Mouse (Mus musculus): ENCODE results near the gene Ajuba.
"Not testable (repeated sequence)": the region's sequence is repeated elsewhere in the genome, so short reads cannot be mapped to it uniquely, and the experiment has no call there.

The Ajuba gene

DNA sequence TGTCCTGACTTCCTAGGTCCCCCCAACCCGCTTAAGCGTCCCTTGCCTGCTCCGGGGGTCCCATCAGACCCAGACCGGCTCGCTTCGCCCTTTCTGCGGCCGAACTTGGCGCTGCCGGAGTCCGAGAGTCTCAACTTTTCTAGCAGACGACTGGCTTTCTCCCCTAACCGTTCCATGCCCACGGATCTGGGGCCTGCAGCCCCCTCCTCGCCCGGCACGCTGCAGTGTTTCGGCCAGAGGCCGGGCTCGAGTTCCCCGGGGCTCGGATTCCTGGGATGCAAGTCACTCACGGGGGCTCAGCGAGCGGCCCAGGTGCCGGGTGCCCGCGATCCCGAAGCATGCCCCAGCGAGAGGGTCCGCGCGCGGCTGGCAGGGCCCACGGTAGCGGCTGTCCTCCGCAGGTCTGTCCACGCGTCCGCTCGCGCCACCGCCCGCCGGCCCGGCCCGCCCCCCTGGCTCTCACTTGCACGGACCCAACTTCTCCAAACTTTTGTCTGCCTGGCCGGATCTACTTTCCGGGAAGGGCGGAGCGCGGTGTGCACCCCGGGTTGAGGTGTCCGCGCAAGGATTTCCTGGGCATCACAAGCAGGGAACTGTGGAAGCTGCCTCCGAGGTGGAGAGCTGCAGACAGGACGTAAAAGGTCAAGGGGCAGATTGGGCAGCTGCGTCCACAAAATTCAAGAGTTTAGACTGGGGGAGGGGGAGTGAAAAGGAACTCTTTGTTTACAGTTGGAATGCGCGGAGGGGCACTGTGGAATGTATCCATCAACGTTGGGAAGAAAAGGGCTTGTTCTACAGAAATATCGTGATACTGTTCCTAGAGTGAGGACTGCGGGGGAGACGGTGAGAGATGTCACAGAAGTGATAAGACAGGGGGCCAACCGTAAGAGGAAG, at the start of gene Ajuba:
TSS of gene Ajuba (minus strand) at position 470 of the 894 bp plus-strand sequence.
- peak; percentile 52 to 53 for DNase-seq (ENCODE audit: low spot score in 2 of 2)

DNA sequence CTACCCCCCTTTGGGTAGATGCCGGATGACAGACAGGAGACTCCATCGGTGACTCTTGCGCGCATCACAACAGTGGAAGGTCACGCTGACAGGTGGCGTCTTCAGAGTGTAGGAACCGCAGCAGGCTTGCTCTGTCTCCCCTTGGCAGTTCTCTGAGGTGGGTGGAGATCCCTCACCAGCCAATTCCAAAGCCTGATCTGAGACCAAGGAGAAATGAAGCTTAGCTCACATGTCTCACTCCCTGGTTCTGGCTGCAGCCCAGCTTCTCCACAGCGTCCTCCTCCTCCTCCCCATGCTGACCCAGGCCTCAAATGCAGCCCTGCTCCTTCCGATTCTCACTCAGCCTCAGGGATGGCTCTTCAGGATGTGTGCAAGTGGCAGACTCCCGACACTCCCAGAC, 47.6 kb upstream of the Ajuba start:
- no peak for DNase-seq (ENCODE audit: low spot score in 2 of 2)

DNA sequence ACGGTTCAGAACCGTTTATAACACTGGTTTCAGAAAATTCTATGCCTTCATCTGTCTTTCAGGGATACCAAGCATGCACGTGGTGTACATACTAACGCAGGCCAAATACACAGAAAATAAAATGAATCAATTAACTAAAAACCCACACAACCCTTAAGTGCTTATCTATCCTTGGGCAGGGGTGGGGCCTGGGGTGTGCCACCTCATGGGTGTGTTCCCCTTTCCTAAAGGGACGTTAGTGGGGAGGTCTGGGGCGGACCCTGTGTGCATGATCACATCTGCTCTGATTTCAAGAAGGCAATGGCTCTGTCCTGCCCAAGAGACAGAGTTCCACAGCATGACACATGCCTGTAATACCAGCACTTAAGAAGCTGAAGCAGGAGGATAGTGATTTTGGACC, 46.0 kb upstream of the Ajuba start:
- DNase-seq (ENCODE audit: low spot score in 2 of 2), result no peak

DNA sequence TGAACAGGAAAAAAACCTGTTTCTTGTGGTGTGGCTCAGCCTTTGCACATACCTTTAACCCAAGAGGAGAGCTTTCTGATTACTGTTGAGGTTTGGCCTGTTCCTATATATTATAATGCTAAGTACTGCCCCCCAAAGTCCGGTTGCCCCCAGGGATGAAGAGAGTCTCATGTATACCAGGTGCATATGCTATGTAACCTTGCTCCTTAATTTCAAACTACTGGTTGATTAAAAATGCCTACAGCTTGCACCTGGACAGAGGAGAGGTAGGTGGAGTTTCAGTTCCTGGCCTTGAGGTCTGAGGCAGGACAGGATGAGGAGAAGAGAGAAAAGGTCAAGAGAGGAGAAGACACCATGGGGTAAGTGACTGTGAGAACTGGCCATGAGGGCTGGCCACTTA, 43.8 kb upstream of the Ajuba start, which contains the start of gene Psmb11:
TSS of gene Psmb11 (plus strand) at position 301 of the 400 bp plus-strand sequence.
- no peak for DNase-seq (ENCODE audit: low spot score in 2 of 2)

DNA sequence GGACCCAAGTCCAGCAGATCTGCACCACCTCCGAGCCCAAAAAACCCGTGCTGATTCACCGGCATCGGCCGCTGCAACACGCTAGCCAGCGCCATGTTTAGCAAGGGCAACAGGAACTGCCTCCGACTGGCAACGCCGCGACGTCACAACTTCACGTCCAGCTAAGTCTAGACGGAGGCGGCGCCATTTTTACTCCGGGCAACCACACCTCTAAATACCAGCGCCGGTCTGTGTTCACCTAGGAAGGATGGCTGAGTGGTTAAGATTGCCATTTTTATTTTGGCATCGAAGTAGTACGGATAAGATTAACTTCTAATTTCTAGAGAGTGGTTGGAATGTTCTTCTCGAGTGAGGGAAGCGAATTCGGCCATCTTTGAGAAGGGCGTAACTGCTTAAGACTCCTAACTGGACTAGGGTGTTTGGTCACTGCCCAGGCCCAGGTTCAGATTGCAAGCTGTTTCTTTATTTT, 40.6 kb upstream of the Ajuba start, which contains the start of gene Psmb5:
TSS of gene Psmb5 (minus strand) at position 126 of the 469 bp plus-strand sequence.
- DNase-seq (ENCODE audit: low spot score in 2 of 2), result peak; percentile 85 to 87

DNA sequence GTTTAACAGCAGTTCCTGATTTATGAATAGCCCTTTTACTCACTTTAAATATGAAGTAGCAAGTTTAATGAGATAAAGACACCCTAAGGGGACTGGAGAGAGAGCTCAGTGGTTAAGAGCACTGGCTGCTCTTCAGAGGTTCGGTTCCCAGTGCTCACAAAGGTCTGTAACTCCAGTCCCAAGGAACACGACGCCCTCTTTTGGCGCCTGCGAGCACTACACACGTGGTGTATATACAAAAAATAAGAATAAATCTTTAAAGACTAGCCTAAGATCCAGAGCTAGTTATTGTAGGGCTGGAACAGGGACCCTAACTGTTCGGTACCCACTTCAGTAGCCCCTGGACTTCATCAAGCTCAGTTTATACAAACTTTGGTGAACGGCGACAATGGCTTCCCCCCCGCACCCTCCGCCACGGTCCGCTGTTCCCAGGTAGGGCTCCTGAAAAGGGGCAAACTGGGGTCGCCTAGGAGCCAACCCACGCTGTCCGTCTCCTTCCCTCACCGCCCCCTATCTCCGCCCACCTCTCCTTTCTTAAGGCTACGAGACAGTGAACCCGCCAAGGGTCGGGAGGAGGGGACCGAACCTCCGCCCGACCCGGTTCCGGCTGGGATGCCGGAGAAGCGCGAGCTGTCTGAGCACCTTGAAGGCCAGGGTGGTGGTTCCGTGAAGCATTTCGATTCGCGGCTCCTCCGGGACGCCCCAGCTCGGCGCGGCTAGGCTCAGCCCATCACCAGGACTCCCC, 40.0 kb upstream of the Ajuba start:
- DNase-seq (ENCODE audit: low spot score in 2 of 2), result no peak

DNA sequence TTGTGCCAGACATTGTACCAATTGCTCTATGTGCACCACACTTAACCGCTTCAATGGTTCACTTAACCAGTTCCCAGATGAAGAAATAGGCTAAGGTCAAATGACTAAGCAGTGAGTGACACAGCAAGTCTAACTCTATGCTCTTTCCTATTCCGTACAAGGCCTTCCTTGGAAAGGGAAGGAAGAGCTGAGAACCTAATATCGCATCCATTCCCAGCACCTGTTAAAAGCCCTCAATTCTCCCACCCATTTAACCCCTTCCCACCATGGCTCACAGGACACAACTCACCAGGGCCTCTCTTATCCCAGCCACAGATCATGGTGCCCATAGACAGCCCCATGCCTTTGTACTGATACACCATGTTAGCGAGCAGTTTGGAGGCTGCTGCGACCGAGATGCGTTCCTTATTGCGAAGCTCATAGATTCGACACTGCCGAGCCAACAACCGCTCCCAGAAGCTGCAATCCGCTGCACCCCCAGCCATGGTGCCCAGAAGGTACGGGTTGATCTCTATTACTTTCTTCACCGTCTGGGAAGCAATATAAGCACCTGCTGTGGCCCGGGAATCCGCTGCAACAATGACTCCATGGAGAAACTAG, 39.0 kb upstream of the Ajuba start:
- no peak for DNase-seq (ENCODE audit: low spot score in 2 of 2)

DNA sequence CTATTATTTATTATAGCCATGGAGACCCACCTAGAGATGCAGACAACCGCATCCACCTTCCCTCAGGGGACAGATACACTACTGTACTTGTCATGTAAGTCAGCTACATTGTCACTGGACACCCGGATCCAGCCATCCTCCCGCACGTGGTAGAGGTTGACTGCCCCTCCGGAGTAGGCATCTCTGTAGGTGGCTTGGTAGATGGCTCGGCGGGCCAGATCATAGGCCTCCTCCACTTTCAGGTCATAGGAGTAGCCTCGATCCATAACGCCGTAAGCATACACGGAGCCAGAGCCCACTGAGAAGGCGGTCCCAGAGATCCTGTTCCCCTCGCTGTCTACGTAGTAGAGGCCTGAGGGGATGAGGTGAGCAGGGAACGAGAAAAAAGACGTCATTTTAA, 36.8 kb upstream of the Ajuba start:
- not testable (repeated sequence) for DNase-seq (ENCODE audit: low spot score in 2 of 2)

DNA sequence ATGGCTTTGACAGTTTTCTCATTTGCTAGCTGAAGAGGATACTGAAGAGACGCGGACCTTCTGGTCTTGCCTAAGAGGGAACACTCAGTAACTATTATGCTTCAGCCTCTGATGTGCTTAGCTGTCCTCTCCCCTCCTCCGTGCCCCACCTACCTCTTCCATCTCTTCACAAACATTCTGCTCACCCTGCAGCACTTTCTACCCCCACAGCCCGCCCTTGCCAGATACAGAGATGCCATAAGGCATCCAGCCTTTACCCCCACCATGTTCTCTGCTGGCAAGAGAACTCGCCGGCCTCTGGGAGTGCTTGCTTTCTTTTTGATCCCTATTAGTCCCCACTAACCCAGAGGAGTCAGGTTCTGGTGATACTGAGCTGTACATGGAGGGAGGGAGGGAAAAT, 33.3 kb upstream of the Ajuba start:
- peak in 1 of 2 experiments; percentile 55 for DNase-seq (ENCODE audit: low spot score in 2 of 2)

DNA sequence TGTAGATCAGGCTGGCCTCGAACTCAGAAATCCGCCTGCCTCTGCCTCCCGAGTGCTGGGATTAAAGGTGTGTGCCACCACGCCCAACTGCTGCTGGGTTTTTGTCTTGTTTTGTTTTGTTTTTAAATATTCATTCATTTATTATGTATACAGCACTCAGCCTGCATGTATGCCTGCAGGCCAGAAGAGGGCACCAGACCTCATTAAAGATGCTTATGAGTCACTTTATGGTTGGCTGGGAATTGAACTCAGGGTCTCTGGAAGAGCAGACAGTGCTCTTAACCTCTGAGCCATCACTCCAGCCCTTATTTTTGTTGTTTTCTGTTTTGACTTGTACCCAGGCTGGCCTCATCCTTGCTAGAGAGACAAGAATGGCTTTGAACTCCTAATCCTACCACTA, 32.6 kb upstream of the Ajuba start:
- no peak for DNase-seq (ENCODE audit: low spot score in 2 of 2)

DNA sequence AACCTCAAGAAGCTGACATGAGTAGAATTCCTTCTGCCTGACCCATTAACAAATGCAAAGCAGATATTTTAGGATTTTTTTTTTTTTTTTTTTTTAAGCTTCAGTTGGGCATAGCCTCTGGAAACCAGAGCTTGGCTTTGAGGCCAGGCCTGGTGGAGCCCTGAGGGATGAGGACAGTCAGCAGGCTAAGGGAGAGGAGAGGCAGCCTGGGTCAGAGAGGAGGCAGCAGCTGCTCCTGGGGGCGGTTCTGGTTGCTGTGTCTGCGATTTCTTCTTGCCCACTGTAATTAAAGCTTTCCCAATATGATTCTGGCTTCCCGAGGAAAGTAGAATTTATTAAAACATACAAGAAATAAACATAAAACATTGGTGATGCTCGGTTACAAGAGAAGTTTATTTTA, 31.9 kb upstream of the Ajuba start:
- no peak for DNase-seq (ENCODE audit: low spot score in 2 of 2)

DNA sequence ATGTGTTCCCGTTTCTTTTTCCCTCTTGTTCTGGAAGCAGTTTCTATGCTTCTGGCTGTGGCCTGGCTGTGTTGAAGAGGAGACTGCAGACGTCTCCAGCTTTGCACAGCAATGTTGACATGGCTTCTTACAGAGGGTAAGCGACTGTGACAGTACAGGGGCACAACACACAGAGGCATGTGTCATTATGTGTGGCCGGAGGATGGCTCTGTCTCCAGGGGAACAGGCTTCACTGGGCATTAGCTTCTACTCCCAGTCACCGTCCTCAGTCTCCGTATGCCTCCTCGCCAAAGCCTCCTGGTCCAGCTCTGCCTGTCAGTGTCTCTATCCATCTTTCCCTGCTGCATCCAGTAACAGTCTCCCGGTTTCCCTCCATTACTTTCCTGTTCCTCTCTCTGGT, 29.9 kb upstream of the Ajuba start:
- no peak for DNase-seq (ENCODE audit: low spot score in 2 of 2)

DNA sequence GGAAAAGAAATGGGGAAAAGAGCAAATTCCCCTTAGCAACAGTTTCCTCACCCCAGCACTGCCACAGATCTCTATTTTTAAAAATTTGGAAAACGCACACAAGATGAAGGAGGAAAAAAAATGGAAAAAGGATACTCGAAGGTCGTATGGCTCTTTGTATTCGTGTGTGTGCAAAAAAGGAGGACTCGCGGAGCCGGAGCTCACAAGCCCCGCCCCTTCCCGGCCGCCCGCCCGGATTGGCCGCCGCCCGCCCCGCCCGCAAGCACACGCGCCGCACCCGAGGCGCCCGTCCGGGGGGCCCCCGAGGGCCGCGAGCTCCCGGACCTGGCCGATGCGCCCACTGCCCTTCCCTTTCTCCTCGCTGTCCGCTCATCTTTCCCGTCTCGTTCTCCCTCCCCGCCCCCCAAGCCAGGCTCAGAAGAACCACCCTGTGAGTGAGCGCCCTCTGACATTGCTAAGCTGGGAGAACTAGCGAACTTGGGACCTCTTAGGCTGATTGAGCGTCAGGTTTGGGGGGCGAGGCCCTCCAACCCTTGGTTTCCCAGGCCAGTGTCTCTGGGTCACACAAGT, 28.5 kb upstream of the Ajuba start, which contains the start of gene 4931414P19Rik:
TSS of gene 4931414P19Rik (minus strand) at position 242 of the 570 bp plus-strand sequence.
- peak; percentile 39 to 65 for DNase-seq (ENCODE audit: low spot score in 2 of 2)

DNA sequence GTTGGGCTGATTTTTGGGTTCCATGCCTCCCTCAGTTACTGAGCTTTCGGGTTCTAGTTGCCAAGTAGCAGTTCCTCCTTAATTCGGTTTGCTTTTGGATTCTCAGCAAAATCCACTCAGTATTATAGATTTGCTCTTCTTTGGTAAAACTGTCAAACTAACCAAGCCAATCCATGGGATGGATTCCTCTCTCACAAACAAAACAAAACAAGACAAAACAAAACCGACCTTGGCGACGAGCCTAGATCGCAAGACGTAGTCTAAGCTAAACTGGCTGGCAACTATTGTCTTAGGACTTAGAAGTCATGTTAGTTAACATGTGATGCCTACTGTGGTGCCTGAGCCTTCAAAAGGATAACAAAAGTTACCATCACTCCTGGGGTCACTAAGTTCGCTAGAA, 26.3 kb upstream of the Ajuba start:
- DNase-seq (ENCODE audit: low spot score in 2 of 2), result no peak

DNA sequence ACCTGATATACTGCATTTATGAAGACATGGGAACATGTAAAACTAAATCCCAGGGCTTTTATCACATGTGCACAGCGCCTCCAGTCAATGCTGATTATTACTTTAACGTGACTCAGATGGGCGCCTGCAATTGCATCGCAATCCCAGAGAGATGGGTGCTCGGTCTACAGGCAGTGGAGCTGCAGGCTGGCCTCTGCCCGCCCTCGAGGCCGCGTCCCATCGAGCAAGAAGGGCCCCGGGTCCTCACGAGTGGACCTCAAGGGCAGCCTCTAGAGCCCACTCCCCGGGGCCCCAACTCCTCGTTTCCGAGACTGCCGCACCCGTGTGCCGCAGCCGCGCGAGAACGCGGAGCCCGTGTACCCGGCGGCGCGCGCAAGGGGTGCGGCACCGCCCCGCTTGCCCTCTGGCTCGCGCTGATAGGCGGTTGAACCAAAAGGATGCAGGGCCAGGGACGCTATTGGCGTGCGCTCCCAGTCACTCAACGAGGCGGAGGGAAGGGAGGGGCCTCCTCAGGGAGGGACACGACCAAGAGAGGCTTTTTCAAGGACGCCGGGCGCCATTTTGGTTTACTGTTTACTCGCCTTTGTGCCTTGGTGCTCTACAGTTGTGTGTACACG, 25.8 kb upstream of the Ajuba start:
- DNase-seq (ENCODE audit: low spot score in 2 of 2), result peak; percentile 94 to 95

DNA sequence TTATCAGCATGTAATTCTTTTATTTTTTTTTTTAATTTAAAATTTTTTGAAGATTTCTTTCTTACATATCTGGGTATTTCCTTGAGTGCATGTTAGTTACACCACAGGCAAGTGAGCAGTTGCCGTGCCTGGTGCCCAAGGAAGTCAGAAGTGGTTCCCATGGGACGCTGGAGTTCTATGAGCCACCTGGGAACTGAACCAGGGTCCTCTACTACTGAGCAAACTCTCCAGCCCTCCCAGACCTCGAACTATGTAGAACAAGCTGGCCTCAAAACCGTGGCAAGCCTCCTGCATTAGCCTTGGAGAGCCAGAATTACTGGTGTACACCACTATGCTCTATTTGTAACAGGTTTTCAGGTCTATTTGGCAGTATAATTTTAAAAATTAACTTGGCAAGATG, 25.3 kb upstream of the Ajuba start:
- DNase-seq (ENCODE audit: low spot score in 2 of 2), result no peak

DNA sequence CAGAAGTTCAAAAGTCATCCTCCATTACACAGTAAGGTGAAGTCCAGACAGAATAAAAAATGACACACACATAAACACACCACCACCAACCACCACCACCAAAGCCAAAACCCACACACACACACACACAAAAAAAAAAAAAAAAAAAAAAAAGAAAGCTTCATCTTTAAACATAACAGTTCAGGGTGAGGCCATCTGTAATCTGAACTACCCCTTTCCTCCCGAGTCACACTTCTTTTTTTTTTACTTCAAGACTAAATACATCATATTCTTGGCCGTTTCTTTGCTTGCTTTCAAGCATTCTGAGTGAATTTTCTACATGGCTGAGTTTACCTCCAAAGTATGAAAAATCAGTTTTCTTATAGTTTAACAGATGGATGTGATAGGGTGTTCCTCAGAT, 24.2 kb upstream of the Ajuba start:
- no peak for DNase-seq (ENCODE audit: low spot score in 2 of 2)

DNA sequence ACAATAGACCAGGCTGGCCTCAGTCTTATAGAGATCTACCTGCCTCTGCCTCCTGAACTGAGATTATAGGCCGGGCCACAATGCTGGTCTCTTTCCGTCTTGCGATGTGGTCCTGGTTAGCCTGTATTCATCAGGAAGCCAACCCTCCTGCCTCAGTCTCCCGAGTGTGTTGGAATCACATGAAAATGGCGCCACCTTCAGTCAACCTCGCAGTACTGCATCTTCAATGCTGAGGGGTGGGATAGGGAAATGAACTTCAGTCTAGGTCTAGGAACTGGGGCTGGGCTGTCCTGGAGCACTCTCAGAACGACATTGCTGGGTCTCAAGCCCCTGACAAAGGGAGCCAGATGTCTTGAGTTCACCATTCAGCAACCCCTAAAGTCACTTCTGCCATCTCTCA, 19.7 kb upstream of the Ajuba start:
- DNase-seq (ENCODE audit: low spot score in 2 of 2), result no peak

DNA sequence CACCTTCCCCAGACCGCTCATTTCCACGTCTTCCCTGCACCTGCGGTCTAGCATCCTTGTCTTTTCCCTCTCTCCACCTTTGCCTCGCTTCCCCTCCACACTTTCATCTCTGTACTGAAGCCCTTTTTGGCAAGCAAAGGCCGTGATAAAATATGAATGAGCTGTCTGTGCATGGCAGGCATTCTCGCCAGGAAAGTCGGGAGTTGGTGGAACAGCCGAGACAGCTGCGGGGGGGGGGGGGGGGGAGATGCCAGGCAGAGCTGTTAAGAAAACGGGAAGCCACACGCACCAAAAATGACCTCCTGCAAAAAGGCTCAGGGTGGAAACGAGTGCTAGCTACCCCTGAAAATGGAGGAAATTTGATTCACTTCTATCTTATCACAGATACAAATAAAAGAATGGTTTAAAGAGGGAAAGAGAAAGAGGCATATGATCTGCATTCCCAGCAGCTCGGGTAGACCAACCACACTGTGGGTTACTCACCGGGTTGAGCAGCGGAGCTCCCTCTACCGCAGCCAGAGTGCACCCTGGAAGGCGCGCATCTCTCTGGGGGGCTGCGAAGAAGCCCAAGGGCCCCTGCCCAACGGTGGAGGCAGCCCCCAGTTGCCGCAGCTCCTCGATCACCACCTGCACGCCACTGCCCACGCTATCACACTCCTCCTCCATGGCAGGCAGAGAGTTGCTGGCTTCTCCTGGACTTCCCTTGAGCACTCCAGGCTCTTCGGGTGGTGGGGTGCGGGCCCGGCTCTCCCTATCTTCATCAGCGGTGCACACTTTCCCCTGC, 17.5 kb upstream of the Ajuba start:
- DNase-seq (ENCODE audit: low spot score in 2 of 2), result peak in 1 of 2 experiments; percentile 60

DNA sequence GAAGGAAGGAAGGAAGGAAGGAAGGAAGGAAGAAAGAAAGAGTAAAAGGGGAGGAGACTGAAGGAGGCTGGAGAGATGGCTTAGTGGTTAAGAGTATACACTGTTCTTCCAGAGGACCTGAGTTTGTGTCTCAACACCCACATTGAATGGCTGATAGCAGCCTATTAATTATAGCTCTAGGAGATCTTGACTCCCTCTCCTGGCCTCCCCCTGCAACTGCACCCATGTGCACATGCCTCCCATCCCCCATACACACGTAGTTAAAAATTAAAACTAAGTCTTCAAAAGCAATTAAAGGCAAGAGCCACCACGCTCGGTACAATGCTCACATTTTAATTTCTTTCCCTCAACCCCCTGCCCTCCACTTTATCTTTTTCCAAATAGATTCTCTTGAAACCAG, 16.7 kb upstream of the Ajuba start:
- no peak for DNase-seq (ENCODE audit: low spot score in 2 of 2)

All from right cerebral cortex, postnatal 36 days (tissue).